Mouse (Mus musculus) embryo, embryonic 9.5 days (tissue): ENCODE measurements around the gene Trp53inp2.
A peak's percentile ranks its signal among the peaks of the same experiment; 100 is the strongest.

ENCODE experiments used
- DNase-seq: peaks from one replicate; pipeline ENCODE4 v3.0.0-alpha.2; 2017; ENCODE audit errors: extremely low spot score

The Trp53inp2 gene

GRCm38 (mm10) chr2:155380261-155381059 lies at the start of gene Trp53inp2:
Trp53inp2 (plus strand) TSS chr2:155381059.
- no peak for DNase-seq

DNA sequence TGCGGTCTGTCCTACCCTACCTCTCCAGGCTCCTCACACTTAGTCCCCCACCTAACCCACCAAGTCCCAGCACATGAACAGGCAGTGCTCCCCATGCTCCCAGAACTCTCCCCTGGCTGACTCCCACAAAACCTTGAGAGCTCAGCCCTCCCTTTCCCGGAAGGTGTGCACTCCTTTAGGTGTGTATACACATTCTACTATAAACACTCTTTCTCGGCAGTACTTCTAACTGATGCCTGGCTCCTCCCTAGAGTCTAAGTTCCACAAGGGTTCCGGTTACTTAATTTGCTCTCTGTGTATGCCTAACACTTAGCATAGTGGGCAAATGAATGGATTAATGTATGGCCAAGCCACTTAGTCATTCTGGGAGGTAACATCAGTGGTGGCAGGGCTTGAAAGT lies 49.5 kb upstream of the Trp53inp2 start:
- DNase-seq: no peak

DNA sequence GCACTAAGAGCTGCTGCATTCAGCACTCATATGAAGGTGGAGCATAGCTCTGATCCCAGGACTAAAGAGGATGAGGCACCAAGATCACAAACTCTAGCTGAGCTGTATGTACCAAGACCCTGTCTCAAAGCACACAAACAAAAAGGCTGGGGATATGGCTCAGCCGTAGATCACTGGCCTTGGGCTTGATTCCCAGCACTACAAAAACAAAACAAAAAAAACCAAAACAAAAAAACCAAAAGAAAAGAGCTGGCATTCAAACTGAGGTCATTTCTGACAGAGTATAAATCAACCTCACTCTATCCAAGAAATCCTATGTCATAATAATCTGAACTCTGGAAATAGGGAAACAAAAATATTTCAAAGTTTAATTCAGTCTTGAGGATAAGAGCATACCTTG lies 47.4 kb upstream of the Trp53inp2 start:
- DNase-seq: no peak

- no peak for DNase-seq
Observed at GRCm38 (mm10) chr2:155335231-155335630, 45.6 kb upstream of the Trp53inp2 start.

DNA sequence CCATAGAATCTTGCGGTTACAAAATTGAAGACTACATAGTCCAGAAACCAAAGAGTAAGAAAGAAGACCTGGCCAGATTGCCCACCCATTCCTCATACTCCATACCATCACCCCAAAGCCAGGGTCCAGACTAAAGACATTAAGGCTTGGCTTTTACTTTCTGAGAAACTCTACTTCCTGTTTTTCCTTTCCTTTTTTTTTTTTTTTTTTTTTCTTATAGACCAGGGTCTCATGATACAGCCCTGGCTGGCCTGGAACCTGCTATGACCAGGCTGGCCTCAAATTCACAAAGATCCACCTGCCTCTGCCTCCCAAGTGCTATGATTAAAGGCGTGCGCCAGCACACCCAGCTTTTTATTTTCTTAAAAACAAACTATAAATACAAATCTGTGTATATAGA lies 44.6 kb upstream of the Trp53inp2 start:
- DNase-seq: no peak

- DNase-seq: no peak
Observed at GRCm38 (mm10) chr2:155340166-155340565, 40.7 kb upstream of the Trp53inp2 start.

GRCm38 (mm10) chr2:155346670-155347069 lies 34.2 kb upstream of the Trp53inp2 start:
- DNase-seq: no peak

GRCm38 (mm10) chr2:155354402-155354801 lies 26.5 kb upstream of the Trp53inp2 start:
- DNase-seq: no peak

DNA sequence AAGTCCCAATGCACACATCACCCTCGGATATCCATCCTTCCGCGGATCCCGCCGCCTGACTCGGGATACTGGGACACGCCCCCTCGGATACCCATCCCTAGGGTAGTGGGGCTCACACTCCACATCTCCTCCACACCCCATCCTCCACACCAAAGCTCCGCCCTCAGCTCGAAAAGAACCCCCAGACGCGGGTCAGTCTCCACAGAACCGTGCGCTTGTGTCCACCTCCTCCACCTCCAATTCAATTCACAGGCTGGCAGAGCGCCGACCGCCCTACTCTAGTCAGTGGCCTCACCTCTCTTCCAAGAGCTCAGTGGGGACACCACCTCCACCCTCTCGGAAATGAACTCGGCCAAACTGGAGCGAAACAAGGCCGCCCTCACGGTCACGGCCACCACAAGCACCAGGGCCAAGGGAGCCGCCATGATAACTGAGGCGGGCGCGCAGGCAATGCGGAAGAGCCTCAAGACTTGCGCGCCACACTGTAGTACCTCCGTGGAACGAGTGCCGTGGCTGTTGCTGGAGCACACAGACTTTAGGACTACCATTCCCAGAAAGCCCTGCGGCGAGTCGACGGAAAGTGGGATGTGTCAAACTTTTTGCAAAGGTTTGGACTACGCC lies 23.8 kb upstream of the Trp53inp2 start, which contains the start of gene Pigu:
Gene Pigu (minus strand): TSS at position 460 of the 621 bp plus-strand sequence.
- DNase-seq: peak; percentile 91

DNA sequence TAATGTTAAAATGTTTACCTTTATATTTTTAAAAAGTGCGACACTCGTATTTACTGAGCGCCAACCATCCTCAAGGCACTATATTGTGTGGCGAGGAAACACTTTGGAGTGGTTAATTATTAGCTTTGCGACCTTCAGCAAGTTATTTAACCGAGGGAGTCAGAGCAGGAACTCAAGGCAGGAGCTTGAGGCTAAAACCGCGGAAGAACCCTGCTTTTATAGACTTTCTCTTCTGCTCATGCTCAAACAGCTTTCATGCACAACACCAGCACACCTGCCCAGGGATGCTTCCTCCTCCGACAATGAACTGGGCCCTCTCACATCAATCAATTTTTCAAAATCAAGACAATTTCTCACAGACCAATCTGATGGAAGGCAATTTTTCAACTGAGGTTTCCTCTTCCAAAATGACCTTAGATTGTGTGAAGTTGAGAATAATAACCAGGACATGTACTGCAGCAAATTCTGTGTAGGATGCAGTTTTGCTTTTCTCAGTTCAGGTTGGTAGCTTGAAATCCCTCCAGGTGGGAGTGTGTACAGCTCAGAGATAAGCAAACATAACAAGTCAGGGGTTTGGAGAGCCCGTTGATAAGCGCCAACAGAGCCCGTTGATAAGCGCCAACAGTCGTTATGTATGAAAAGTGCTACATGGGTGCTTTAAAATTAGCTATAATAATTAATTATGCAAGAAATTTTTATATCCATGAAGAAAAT lies 23.0 kb upstream of the Trp53inp2 start:
- no peak for DNase-seq

DNA sequence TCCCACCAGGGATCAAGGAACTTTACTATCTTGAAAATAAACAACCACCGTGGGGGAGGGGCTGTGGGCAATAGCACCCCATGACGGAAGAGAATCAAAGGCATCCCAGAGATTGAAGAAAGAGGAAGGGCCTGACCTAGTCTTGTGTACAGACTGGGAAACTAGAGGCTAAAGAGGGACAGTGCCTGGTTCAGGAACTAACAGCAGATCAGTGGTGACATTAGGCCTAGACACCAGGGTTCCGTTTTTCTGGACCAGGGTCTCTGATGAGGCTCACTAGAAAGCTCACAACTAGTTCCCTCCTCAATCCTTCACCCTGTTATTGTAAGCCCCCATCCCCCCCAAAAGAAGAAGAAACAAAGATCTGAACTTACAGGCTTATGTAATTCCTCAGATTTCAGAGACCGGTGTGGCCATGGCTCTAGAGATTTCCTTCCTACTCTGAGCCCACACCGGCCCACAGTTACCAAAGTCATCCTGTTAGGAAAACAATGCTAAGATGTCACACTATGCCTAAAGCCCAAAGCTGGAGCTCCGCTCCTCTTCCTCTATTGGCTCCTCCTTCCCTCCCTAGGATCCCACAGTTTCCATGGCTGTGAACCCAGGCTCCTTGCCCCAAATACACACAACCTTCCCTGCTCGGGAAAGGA lies 13.1 kb upstream of the Trp53inp2 start:
- no peak for DNase-seq

GRCm38 (mm10) chr2:155369333-155369883 lies 11.5 kb upstream of the Trp53inp2 start:
- DNase-seq: no peak

DNA sequence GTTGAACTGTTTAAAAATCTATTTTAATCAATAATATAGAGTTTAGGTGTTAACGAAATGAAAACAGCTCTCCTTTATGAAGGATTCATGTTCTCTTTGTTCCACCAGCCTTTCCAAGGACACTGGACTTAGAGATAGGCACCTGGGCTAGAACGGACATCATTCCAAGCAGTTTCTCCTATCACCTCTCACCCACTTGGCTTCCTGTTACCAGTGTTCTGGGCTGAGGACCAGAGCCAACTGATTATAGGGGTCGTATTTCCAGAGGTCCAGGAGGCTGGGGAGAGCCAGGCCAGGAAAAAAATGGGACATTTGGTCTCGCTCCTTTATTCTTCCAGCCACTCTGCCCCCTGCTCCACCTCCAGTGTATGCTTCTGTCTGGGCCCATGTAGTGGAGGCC lies 8.4 kb upstream of the Trp53inp2 start:
- DNase-seq: no peak

DNA sequence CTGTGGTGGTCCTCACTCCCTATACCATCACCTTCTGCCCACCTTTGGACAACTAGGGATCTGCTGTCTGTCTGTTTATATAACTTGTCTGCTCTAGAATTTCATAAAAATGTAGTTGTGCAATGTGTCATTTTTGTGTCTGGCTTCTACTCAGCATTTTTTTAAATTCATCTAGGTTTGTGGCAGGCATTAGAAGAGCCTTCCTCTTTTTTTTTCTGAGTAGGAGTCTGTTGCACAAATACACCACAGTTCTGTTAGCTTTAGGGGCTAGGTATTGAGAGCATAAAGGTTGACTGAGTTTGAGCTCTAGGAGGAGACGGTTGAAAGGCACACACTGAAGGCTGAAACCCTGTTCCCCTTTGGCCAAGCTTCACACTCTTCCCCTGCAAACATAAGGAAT lies 7.6 kb upstream of the Trp53inp2 start:
- DNase-seq: no peak

GRCm38 (mm10) chr2:155373886-155374285 lies 7.0 kb upstream of the Trp53inp2 start:
- DNase-seq: no peak

- no peak for DNase-seq
Observed at GRCm38 (mm10) chr2:155374521-155374920, 6.3 kb upstream of the Trp53inp2 start.

GRCm38 (mm10) chr2:155376191-155376590 lies 4.7 kb upstream of the Trp53inp2 start:
- no peak for DNase-seq

DNA sequence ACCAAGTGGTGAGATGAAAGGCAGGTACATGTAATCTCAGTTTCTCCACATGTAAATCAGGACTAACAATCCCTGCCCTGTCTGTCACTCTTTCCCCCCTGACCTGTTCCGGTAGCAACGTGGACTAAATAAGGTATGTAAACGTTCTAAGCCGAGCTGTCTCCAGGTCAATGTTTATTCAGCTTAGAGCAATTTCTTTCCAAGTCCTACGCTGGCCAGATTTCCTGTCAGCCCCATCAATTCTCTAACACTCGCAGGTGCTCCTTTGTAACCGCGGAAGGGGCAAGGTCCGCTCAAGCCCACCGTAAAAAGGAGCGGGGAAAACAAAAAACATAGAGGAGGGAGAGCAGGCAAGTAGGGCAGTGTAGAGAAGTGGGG lies 190 bp downstream of the Trp53inp2 start:
- DNase-seq: no peak

DNA sequence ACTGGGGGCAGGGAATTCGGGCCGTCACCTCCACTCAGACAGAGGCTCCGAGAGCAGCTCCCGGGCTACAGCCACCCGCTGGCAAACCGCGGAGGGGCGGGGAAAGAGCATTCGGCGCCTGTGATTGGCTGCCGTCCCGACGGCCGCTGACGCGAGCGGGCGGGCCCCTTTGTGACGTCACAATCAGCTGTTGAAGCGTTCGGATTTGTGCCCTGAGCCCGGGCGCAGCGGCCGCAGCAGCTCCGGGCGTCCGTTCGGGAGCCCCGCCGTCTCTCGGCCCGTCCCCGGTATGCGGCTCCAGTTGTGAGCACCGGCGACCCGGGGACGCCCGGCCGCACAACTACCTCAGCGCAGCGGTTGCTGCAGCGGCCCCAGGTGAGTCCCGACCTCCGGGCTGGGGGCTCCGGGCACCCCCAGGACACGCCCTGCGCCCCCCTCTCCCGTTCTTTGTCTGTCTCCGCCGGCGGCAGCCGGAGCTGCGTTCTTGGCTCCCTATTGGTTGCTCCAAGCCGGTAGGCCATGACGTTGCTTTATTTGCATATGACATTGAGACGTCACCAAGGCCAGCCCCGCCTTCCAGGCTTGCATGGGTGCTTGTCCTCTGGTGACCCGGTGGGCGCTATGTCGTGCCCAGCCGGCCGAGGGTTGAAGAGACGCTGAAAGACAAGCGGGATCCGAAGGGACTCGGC lies 928 bp downstream of the Trp53inp2 start:
- peak; percentile 95 for DNase-seq

DNA sequence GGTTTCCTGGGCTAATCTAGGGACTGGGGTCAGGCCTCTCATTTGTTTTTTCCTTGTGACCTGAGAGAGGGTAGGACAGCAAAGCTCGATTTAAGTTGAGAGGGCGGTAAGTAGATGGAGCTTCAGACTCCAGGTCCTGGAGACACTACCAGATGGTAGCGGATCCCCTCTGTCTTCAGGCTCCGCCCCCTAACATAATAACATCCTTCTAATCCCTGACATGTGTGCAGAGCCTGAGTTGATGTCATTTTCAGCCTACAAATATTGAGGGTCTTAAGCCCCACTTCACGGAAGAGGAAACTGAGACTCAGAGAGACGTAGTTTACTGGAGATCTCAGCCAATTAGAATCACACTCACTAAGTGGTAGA lies 1.5 kb downstream of the Trp53inp2 start:
- no peak for DNase-seq

GRCm38 (mm10) chr2:155382791-155383438 lies 2.1 kb downstream of the Trp53inp2 start:
- DNase-seq: no peak
